Mouse (Mus musculus) ES-Bruce4 (cell line): ENCODE results near the gene Tmem167b.

Experiments used
- EP300 ChIP-seq: IDR thresholded peaks from 2 replicates; pipeline ENCODE4 v1.6.1; 2011; ENCODE audit warnings: low read depth, low read length; ENCODE audit not compliant: insufficient read depth
- POLR2A ChIP-seq: IDR thresholded peaks from one replicate; pipeline ENCODE4 v1.8.1; 2011; ENCODE audit warnings: low read length; ENCODE audit not compliant: insufficient read depth

DNA sequence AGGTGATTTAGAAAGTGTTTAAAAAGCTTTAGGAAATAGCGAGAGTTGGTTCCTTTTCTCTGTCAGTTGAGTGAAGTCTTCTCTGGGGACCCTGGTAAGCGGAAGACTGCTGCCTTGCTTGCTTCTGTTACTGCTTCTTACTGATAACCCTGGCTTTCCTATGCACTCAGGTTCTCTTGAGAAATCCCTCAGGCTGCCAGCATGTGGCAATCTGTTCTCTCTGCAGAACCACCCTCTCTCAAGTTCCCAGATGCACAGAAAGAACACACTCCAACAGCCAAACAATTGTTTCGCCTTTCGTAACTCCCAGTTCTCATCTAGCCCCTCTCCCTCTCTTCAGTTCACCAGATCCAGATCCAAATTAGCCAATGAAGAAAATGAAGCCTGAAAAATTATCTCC lies 4.4 kb downstream of the Tmem167b start:
- TF ChIP-seq EP300 = no peak
- no peak for TF ChIP-seq POLR2A
